20 mouse cellular contexts compared by ENCODE assay signal in the genomic region with DNA sequence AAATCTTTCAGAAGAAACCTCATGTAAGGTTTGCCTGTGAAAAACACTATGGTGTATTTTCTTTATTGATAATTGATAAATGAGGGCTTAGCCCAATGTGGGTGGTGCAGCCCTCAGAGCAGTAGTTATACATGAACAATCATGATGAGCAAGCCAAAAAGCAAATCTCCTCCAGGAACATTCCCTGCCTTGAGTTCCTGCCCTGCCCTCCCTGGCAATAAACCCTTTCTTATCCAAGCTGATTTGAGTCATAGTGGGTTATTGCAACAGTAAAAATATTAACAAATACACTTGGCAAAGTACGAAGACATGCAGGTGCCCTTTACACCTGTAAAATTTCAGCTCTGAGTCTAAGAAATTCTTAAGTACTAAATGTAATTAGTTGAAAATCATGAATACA.
DNase-seq lines count a peak whose midpoint lies in the region; ATAC-seq lines count a peak whose summit lies in the region.
"Had no signal": no experiment of that assay in that cellular context is flagged by ENCODE, and none has a peak within 500 bp of the region (broad histone marks: within the 10 kb centered on the region; RNA-seq: fewer than 3 reads in every experiment).

No protein-coding gene starts in this region.

- H3K27me3 ChIP-seq in intestine, embryonic 16.5 days (replicated peaks; ENCODE audit: control insufficient read depth, insufficient read depth, low read length) = no peaks in the 10 kb centered on the region
- H3K27me3 ChIP-seq in heart, embryonic 10.5 days (ENCODE audit: insufficient read depth, poor library complexity, severe bottlenecking) = no peaks in the 10 kb centered on the region
- H3K27me3 ChIP-seq: embryonic facial prominence, embryonic 12.5 days; forebrain, embryonic 12.5 days had no signal

- DNase-seq in gonadal fat pad, adult 2 months (ENCODE audit: low read depth) = peak; percentile 85
- peak; percentile 3 for DNase-seq in large intestine, adult 2 months (ENCODE audit: low read depth, low spot score)
- DNase-seq in left cerebral cortex, postnatal 14 days (ENCODE audit: low spot score in 2 of 2) = no peak
- DNase-seq in heart, embryonic 10.5 days (ENCODE audit: low spot score) = no peak
- DNase-seq: adrenal gland, adult 2 months; adrenal gland, postnatal 10 days; adrenal gland, postnatal 25 days; cerebellum, adult 11-12 months; cerebellum, adult 2 months; cerebellum, adult 9-10 months; cerebellum, postnatal 10 days; cerebellum, postnatal 25 days had no signal

- no peak overlapping the region for H3K27ac ChIP-seq in intestine, embryonic 16.5 days (ENCODE audit: low read length)
- no peak overlapping the region for H3K27ac ChIP-seq in heart, embryonic 10.5 days
- H3K27ac ChIP-seq: embryonic facial prominence, embryonic 10.5 days; embryonic facial prominence, embryonic 12.5 days; forebrain, embryonic 10.5 days; forebrain, embryonic 12.5 days had no signal

- peak; percentile 76 for ATAC-seq in intestine, embryonic 16.5 days
- no peak for ATAC-seq in cerebellum, adult (ENCODE audit: insufficient number of reproducible peaks, low FRiP score, low TSS enrichment)
- ATAC-seq: forebrain, embryonic 14.5 days; forebrain, embryonic 16.5 days had no signal

- no peaks in the 10 kb centered on the region for H3K9me3 ChIP-seq in intestine, embryonic 16.5 days (ENCODE audit: control insufficient read depth, low read length)
- no peaks in the 10 kb centered on the region for H3K9me3 ChIP-seq in heart, embryonic 10.5 days
- H3K9me3 ChIP-seq: embryonic facial prominence, embryonic 10.5 days; embryonic facial prominence, embryonic 12.5 days; forebrain, embryonic 10.5 days; forebrain, embryonic 12.5 days had no signal

- WGBS in intestine, embryonic 16.5 days = 64% methylated on average over 1 of the region's 1 CpGs
- 26% methylated on average over 1 of the region's 1 CpGs for WGBS in large intestine, adult 2 months
- 83% methylated on average over 1 of the region's 1 CpGs for WGBS in heart, embryonic 10.5 days

- H3K4me3 ChIP-seq in intestine, embryonic 16.5 days (ENCODE audit: low read length) = no peak overlapping the region
- H3K4me3 ChIP-seq in heart, embryonic 10.5 days = no peak overlapping the region
- H3K4me3 ChIP-seq: embryonic facial prominence, embryonic 10.5 days; embryonic facial prominence, embryonic 12.5 days; forebrain, embryonic 10.5 days; forebrain, embryonic 12.5 days had no signal

- no peaks in the 10 kb centered on the region for H3K4me1 ChIP-seq in intestine, embryonic 16.5 days (ENCODE audit: control insufficient read depth, insufficient read depth, low read length)
- H3K4me1 ChIP-seq in heart, embryonic 10.5 days = no peaks in the 10 kb centered on the region
- H3K4me1 ChIP-seq: embryonic facial prominence, embryonic 10.5 days; embryonic facial prominence, embryonic 12.5 days; forebrain, embryonic 10.5 days; forebrain, embryonic 12.5 days had no signal

- intact Hi-C loops in left cerebral cortex, postnatal 14 days (cut with DNase I) = no loop called here

- no peaks in the 10 kb centered on the region for H3K36me3 ChIP-seq in intestine, embryonic 16.5 days (ENCODE audit: control insufficient read depth, insufficient read depth, low read length)
- no peaks in the 10 kb centered on the region for H3K36me3 ChIP-seq in heart, embryonic 10.5 days
- H3K36me3 ChIP-seq: embryonic facial prominence, embryonic 10.5 days; embryonic facial prominence, embryonic 12.5 days; forebrain, embryonic 10.5 days; forebrain, embryonic 12.5 days had no signal

- no peak overlapping the region for H3K4me2 ChIP-seq in intestine, embryonic 16.5 days (ENCODE audit: low read depth, low read length)
- H3K4me2 ChIP-seq: embryonic facial prominence, embryonic 12.5 days; forebrain, embryonic 12.5 days had no signal

- H3K9ac ChIP-seq in intestine, embryonic 16.5 days (ENCODE audit: low read depth, low read length) = no peak overlapping the region
- H3K9ac ChIP-seq: embryonic facial prominence, embryonic 12.5 days; forebrain, embryonic 12.5 days had no signal

Comparison
In these comparisons a context has a peak if more than half of its experiments do, and no peak if none do; other contexts are left out.
1. DNase-seq: peak in gonadal fat pad, adult 2 months (single experiment) and large intestine, adult 2 months (single experiment); none in left cerebral cortex, postnatal 14 days (0 of 2) and heart, embryonic 10.5 days (single experiment).